In the genomic region with DNA sequence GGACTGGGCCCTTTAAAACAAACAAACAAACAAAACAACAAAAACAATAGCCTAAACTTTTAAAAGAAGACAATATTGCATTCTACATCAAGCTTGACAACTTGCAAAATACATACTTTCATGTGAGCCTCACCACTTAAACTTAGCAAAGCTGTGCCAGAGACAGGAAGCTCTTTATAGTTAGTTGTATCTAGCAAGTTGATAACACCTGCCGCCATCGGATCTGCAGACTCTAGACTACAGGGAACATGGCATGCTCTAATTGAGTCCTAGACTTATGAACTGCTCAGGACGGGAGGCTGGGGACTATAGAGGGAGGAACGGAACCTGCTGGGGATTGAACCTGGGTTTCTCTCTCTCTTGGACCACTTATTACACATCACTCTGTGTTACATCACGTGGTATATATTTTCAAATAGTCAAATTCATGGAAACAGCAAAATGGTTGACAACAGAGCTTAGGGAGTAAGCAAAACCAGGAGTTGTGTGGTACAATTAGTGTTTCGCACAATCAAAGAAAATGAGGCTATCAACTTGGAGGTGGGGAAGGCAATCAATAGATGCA, we compare ENCODE assay signal across 12 mouse cellular contexts. TPM values are rescaled to one million over a fixed set of nuclear protein-coding genes. Genes with fewer than 3 reads are reported as not detected.
DNase-seq lines count a peak whose midpoint lies in the region; ATAC-seq and TF ChIP-seq lines count a peak whose summit lies in the region.
"Had no signal": no experiment of that assay in that cellular context is flagged by ENCODE, and none has a peak within 500 bp of the region (broad histone marks: within the 10 kb centered on the region; RNA-seq: fewer than 3 reads in every experiment).

No protein-coding gene starts in this region.

- TF ChIP-seq POLR2A in small intestine, adult 2 months (IDR thresholded peaks at IDR 0.05; ENCODE audit: low read depth, low read length): no peak

- peaks cover 96% of the 10 kb centered on the region for H3K4me1 ChIP-seq in heart, embryonic 10.5 days
- peaks cover 71% of the 10 kb centered on the region for H3K4me1 ChIP-seq in limb, embryonic 13.5 days
- peaks cover 45% of the 10 kb centered on the region for H3K4me1 ChIP-seq in limb, embryonic 10.5 days
- peaks cover 23% of the 10 kb centered on the region for H3K4me1 ChIP-seq in brown adipose tissue, adult 24 weeks (ENCODE audit: control insufficient read depth, insufficient read depth, insufficient read length, low read length)
- peaks cover 10% of the 10 kb centered on the region for H3K4me1 ChIP-seq in small intestine, adult 2 months (ENCODE audit: control insufficient read depth, insufficient read depth, insufficient read length, low read length)

- no peak overlapping the region for H3K9ac ChIP-seq in limb, embryonic 13.5 days
- H3K9ac ChIP-seq: limb, embryonic 12.5 days had no signal

- 63% methylated on average over 6 of the region's 6 CpGs for WGBS in heart, embryonic 10.5 days
- WGBS in limb, embryonic 13.5 days: 63% methylated on average over 6 of the region's 6 CpGs
- WGBS in limb, embryonic 10.5 days: 74% methylated on average over 6 of the region's 6 CpGs
- 53% methylated on average over 6 of the region's 6 CpGs for WGBS in small intestine, adult 2 months

- H3K36me3 ChIP-seq in heart, embryonic 10.5 days: peaks cover 5% of the 10 kb centered on the region; the same call in 1 of the 2 replicates
- 0 out of 2 replicates have a peak, but pooled peaks cover 9% of the 10 kb centered on the region for H3K36me3 ChIP-seq in limb, embryonic 13.5 days
- no peaks in the 10 kb centered on the region for H3K36me3 ChIP-seq in limb, embryonic 10.5 days
- no peaks in the 10 kb centered on the region for H3K36me3 ChIP-seq in small intestine, adult 2 months (ENCODE audit: control insufficient read depth, insufficient read depth, low read length)
- H3K36me3 ChIP-seq: hindbrain, embryonic 15.5 days; limb, embryonic 12.5 days had no signal

- peak overlapping the region; percentile 27 for H3K4me2 ChIP-seq in limb, embryonic 13.5 days (replicated peaks)

- TF ChIP-seq CTCF in small intestine, adult 2 months (IDR thresholded peaks at IDR 0.05; ENCODE audit: extremely low read depth, insufficient read length, insufficient replicate concordance, low read depth, low read length): no peak

- peak overlapping the region; percentile 81 for H3K27ac ChIP-seq in heart, embryonic 10.5 days
- peak overlapping the region; percentile 82; the same call in 1 of the 2 replicates for H3K27ac ChIP-seq in limb, embryonic 13.5 days
- H3K27ac ChIP-seq in limb, embryonic 10.5 days: no peak overlapping the region
- H3K27ac ChIP-seq in brown adipose tissue, adult 24 weeks (replicated peaks; ENCODE audit: low read depth, low read length): peak overlapping the region; percentile 87
- H3K27ac ChIP-seq in small intestine, adult 2 months (ENCODE audit: insufficient read depth, low read depth, low read length): peak overlapping the region; percentile 60

- H3K4me3 ChIP-seq in heart, embryonic 10.5 days: no peak overlapping the region
- no peak overlapping the region for H3K4me3 ChIP-seq in limb, embryonic 13.5 days
- no peak overlapping the region for H3K4me3 ChIP-seq in limb, embryonic 10.5 days
- H3K4me3 ChIP-seq in brown adipose tissue, adult 24 weeks (ENCODE audit: insufficient read depth, low read depth, low read length): no peak overlapping the region
- no peak overlapping the region for H3K4me3 ChIP-seq in small intestine, adult 2 months (ENCODE audit: low read depth, low read length)
- H3K4me3 ChIP-seq: limb, embryonic 12.5 days had no signal

- H3K27me3 ChIP-seq in heart, embryonic 10.5 days (ENCODE audit: insufficient read depth, poor library complexity, severe bottlenecking): no peaks in the 10 kb centered on the region
- H3K27me3 ChIP-seq in limb, embryonic 13.5 days: no peaks in the 10 kb centered on the region
- H3K27me3 ChIP-seq in limb, embryonic 10.5 days (ENCODE audit: low read depth, poor library complexity, severe bottlenecking): no peaks in the 10 kb centered on the region
- no peaks in the 10 kb centered on the region for H3K27me3 ChIP-seq in small intestine, adult 2 months (ENCODE audit: control insufficient read depth, insufficient read depth, low read length)
- H3K27me3 ChIP-seq: hindbrain, embryonic 15.5 days; limb, embryonic 12.5 days had no signal

- no peaks in the 10 kb centered on the region for H3K9me3 ChIP-seq in heart, embryonic 10.5 days
- no peaks in the 10 kb centered on the region for H3K9me3 ChIP-seq in limb, embryonic 13.5 days
- no peaks in the 10 kb centered on the region for H3K9me3 ChIP-seq in limb, embryonic 10.5 days (replicated peaks)
- H3K9me3 ChIP-seq: hindbrain, embryonic 15.5 days; limb, embryonic 12.5 days had no signal

- DNase-seq in heart, embryonic 10.5 days (ENCODE audit: low spot score): peak; percentile 53
- DNase-seq in heart, postnatal 4 days: no peak
- no peak for DNase-seq in limb, embryonic 10.5 days (ENCODE audit: low spot score)
- no peak for DNase-seq in right cerebral cortex, postnatal 4 days
- DNase-seq in left cerebral cortex, adult 18-20 months (ENCODE audit: low spot score in 2 of 2): no peak
- DNase-seq: adrenal gland, postnatal 25 days; spleen, adult 18-20 months had no signal

- no peak for ATAC-seq in limb, embryonic 13.5 days (ENCODE audit: low FRiP score, low read depth)

RNA-seq across cellular contexts. Expression of gene Sgms1, which starts 44.3 kb away (rescaled TPM):
- polyA plus RNA-seq in heart, embryonic 10.5 days (2016; fragmentation: Nextera tagmentation; extraction: Ambion mirVana): 41.5 and 45.9 TPM in 2 replicates
- total RNA-seq in heart, postnatal 4 days (2021): 10 to 100 TPM; 50.5 to 57.4 TPM
- polyA plus RNA-seq in limb, embryonic 13.5 days (2015; fragmentation: Nextera tagmentation; extraction: Ambion mirVana): 31.2 and 32.0 TPM in 2 replicates
- polyA plus RNA-seq in limb, embryonic 10.5 days (2016; fragmentation: Nextera tagmentation; extraction: Ambion mirVana): 14.3 and 15.7 TPM in 2 replicates
- 14.6 and 17.3 TPM in 2 replicates for polyA plus RNA-seq in brown adipose tissue, adult 24 weeks (2012; ENCODE audit: insufficient read depth, insufficient read length, missing spikeins)
- polyA plus RNA-seq in small intestine, adult 2 months (2012; rRNA removed): 4.3 and 7.5 TPM in 2 replicates
- total RNA-seq in left cerebral cortex, adult 18-20 months (2021): 10 to 100 TPM; 45.3 to 46.0 TPM
